Mouse (Mus musculus) ovary, postnatal 10 days (tissue): ENCODE results near the gene Catsper1.

ENCODE experiments used
- DNase-seq: peaks from one replicate; pipeline ENCODE4 v3.0.0; 2022; ENCODE audit warnings: low spot score

Catsper1 gene

GRCm38 (mm10) chr19:5353609-5354008 lies 18.1 kb downstream of the Catsper1 start:
- DNase-seq, result no peak

GRCm38 (mm10) chr19:5356080-5356479 lies 20.5 kb downstream of the Catsper1 start:
- DNase-seq, result no peak

DNA sequence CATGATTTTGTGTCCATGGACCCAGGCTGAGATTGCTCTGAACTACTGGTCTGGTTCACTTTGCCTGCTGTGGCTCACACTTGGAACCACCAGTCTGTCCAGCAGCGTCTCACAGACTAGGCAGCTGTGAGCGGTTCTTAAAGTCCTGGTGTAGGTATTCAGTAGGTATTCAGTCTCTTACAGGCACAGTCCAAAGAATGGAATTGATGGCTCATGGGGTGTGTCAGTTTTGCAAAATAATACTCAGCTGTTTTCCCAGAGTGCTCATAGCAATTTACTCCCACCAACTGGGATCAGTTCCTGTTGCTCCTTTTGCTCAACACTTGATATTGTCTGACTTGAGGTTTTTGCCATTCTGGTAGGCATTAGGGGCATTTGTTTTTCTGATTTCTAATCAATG lies 26.6 kb downstream of the Catsper1 start:
- DNase-seq, result no peak

DNA sequence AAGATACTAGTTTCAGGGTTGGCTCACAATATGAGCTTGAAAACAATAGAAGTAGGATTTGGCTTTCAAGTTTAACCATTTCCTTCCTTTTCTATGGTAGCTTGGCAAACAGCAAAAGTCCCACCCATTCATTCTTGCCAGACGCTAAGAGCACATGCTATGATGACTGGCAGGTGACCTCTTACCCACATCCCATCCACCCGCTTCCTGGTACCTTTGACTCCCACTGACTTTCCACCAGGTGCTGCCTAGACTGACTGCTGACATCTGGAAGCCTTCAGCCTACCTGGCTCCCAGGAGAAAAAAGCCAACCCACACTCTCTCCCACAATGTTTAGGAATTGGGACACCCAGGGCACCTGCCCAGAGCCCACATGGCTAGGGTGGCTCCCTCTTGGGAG lies 28.6 kb downstream of the Catsper1 start:
- no peak for DNase-seq

DNA sequence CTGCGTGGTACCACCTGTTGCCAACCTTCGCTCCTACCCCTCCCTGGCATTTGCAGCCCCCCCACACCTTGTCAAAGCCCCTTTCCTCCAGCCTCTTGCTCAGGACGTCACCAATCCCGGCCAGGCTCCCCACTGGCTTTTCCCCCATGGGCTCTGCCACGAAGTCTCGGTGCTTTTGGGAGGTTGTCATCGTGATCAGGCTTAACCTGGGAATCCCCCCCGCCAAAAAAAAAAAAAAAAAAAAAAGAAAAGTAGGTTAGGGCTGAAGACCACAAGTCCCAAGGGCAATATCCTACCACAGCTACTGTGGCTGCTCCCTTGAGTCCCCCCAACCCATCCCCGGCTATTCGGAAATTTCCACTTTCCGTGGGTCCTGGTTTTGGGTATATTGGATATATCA lies 30.2 kb downstream of the Catsper1 start:
- DNase-seq, result no peak

GRCm38 (mm10) chr19:5366175-5367052 lies 30.9 kb downstream of the Catsper1 start, which contains the start of gene Eif1ad:
Gene Eif1ad (plus strand): TSS chr19:5366741.
- DNase-seq, result peak; percentile 97

GRCm38 (mm10) chr19:5367053-5367359 lies 31.5 kb downstream of the Catsper1 start, which contains the start of gene Banf1:
Gene Banf1 (minus strand): TSS chr19:5367168.
- no peak for DNase-seq

DNA sequence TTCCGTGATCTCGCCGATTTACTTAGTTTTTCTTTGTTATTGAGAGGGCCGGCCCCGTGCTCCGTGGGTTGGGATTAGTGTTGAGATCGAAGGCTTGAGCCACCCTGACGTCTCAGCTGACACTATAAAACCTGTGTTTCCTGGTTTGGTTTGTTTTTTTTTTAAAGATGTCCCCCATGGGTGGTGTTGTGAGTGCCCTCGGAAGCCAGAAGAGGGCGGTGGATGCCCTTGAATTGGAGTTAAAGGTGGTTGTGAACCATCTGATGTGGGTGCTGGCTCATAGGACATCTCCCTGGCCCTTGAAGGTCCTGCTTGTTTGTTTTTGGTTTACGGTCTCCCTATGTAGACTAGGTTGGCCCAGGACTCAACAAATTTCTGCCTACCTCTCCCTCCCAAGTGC lies 31.9 kb downstream of the Catsper1 start:
- no peak for DNase-seq

DNA sequence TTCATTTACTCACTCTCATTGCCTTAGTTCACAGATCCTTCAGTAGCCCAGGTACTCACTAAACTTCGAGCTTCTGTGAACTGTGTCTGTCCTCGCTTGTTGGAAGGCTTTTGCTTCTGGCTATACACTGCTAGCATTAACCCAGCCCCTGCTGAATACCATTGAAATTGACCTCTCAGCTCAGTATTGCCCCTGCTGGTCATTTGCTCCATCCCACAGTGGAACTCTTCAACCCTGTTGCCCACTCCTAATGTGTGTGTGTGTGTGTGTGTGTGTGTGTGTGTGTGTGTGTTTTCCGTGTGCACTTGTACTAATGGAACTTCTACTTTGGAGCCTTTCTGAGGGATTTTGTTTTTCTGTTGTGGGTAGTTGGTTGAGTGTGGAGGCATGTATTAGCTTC lies 35.4 kb downstream of the Catsper1 start:
- no peak for DNase-seq

GRCm38 (mm10) chr19:5372724-5373123 lies 37.2 kb downstream of the Catsper1 start:
- DNase-seq, result no peak

DNA sequence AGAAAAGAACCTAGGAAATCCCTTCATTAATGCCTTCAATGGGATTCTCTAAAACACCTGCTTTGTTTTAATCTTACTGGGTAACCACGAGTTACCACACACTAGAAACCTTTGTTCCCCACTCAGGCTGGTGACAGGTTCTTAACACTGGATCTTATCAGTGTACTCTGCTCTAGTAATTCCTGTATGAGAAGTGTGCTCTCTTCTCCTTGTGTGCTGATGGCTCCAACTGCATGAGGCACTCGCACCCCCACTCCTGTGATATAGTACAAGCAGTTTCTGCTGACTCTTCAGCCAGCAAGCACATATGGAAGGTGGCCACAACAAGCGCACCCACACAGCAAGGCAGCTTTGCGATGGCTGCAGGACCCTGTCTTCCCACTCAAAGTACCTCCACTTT lies 38.6 kb downstream of the Catsper1 start:
- no peak for DNase-seq

GRCm38 (mm10) chr19:5374748-5375147 lies 39.2 kb downstream of the Catsper1 start:
- DNase-seq, result no peak

DNA sequence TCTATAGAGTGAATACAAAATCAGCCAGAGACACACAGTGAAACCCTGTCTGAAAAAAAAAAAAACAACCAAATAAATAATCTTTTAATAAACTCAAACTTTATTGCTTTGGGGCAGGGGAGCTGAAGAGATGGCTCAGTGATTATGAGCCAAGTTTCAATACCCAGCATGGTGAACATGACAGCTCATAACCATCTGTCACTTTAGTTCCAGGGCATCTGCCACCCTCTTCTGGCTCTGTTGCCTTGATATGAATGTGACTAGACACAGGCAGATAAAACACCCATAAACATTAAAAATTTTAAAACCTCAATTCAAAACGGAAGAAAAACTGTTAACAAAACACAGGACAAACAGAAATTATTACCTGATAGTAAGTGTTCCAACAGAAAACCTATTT lies 41.9 kb downstream of the Catsper1 start:
- DNase-seq, result no peak

GRCm38 (mm10) chr19:5383326-5383725 lies 47.8 kb downstream of the Catsper1 start:
- no peak for DNase-seq

DNA sequence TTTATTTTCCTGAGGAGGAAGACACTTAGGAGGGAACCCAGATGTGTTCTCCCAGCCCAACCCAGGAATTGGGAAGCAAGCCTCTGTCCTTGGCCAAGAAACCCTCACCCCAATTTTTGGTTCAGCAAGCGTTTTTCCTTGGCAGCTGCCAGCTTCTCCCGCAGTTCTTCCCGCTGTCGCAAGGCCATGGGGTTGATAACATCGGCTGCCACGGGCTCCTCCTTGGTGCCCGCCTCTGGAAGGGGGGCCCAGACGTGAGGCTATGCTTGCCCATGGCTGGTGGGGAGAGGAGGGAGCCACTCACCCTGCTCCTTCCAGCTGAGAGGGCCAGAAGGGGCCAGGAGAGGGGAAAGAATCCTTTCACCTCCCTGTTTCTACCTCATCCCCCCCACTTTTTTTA lies 49.2 kb downstream of the Catsper1 start:
- DNase-seq, result no peak

GRCm38 (mm10) chr19:5388011-5388441 lies 52.5 kb downstream of the Catsper1 start:
- DNase-seq, result no peak

DNA sequence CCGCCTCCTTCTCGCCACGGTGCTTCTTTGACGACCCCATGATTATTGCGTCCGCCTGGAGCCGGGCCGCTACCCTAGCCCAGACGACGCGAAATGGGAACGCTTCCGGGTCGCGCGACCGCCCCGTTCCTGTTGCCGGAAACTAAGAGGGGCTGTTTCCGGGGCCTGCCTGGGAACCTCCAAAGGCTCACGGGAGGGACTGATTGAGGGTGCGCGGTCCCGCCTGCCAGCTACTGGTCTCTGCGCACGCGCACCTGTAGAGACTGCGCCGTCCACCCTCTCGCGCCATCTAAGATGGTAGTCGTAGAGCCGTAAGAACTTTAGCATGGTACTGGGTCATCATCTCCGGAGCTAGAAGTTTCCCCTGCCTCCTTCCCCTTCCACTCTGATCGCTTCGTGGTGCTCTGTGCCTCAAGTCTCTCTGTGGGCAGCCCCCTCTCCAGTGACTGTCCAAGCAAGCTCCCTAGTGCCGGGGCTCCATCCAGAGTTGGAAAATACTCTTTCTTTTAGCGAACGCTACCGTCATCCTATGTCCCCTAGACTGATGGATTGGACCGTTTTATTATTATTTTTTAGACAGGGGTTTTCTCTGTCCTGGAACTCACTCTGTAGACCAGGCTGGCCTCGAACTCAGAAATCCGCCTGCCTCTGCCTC lies 53.2 kb downstream of the Catsper1 start, which contains the start of gene Sart1:
TSS of gene Sart1 (minus strand) at position 116 of the 655 bp plus-strand sequence.
- DNase-seq, result peak; percentile 77

- DNase-seq, result no peak
These were observed 54.1 kb downstream of the Catsper1 start for GRCm38 (mm10) chr19:5389647-5390046.

- DNase-seq, result no peak
These were observed 54.9 kb downstream of the Catsper1 start for GRCm38 (mm10) chr19:5390416-5390815.

DNA sequence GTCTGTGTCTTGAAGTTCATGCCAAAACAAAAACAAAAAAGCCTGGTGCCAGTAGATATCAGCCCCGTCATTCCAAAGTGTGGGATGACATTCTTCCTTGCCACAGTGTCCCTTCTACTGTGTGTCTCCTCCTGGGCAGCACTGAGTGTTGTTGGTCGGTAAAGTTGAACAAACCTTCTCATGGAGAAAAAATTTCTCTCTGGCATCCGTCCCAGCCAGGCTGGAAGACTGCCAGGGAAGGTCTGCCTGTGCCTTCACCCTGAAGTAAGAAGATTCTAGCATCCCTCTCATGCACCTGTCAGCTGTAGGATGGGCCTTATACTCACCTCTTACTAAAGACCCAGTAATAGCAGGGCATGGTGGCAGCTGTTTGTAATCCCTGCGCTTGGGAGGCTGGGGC lies 57.4 kb downstream of the Catsper1 start:
- DNase-seq, result peak; percentile 66
